Mouse (Mus musculus) adipocyte (in vitro differentiated cells): ENCODE measurements around the gene Cd83.

Experiments used
- DNase-seq: peaks from one replicate; pipeline ENCODE4 v3.0.0-alpha.2; 2016; ENCODE audit warnings: low spot score

Gene Cd83

GRCm38 (mm10) chr13:43774605-43775426 is 9.8 kb upstream of the Cd83 start:
- DNase-seq, result no peak

GRCm38 (mm10) chr13:43775427-43775733 is 9.2 kb upstream of the Cd83 start:
- no peak for DNase-seq

GRCm38 (mm10) chr13:43777321-43778002 is 7.1 kb upstream of the Cd83 start:
- no peak for DNase-seq

GRCm38 (mm10) chr13:43778021-43778649 is 6.4 kb upstream of the Cd83 start:
- DNase-seq, result no peak

- no peak for DNase-seq
Observed at GRCm38 (mm10) chr13:43778971-43779370, 5.6 kb upstream of the Cd83 start.

- DNase-seq, result no peak
Observed at GRCm38 (mm10) chr13:43780071-43780470, 4.5 kb upstream of the Cd83 start.

GRCm38 (mm10) chr13:43785712-43786072 is 1.1 kb downstream of the Cd83 start:
- no peak for DNase-seq

- no peak for DNase-seq
Observed at GRCm38 (mm10) chr13:43786171-43786795, 1.7 kb downstream of the Cd83 start.

GRCm38 (mm10) chr13:43787262-43787661 is 2.7 kb downstream of the Cd83 start:
- no peak for DNase-seq

GRCm38 (mm10) chr13:43788071-43788470 is 3.5 kb downstream of the Cd83 start:
- DNase-seq, result no peak

- no peak for DNase-seq
Observed at GRCm38 (mm10) chr13:43788983-43789645, 4.5 kb downstream of the Cd83 start.

GRCm38 (mm10) chr13:43790229-43791001 is 5.8 kb downstream of the Cd83 start:
- no peak for DNase-seq

- no peak for DNase-seq
Observed at GRCm38 (mm10) chr13:43795334-43795733, 10.8 kb downstream of the Cd83 start.

- no peak for DNase-seq
Observed at GRCm38 (mm10) chr13:43798655-43799054, 14.1 kb downstream of the Cd83 start.

GRCm38 (mm10) chr13:43800136-43800535 is 15.6 kb downstream of the Cd83 start:
- no peak for DNase-seq

GRCm38 (mm10) chr13:43801961-43802360 is 17.4 kb downstream of the Cd83 start:
- DNase-seq, result no peak

GRCm38 (mm10) chr13:43802361-43803137 is 18.0 kb downstream of the Cd83 start:
- no peak for DNase-seq

GRCm38 (mm10) chr13:43804648-43805047 is 20.1 kb downstream of the Cd83 start:
- no peak for DNase-seq

- no peak for DNase-seq
Observed at GRCm38 (mm10) chr13:43805159-43805758, 20.7 kb downstream of the Cd83 start.
